Mouse (Mus musculus): ENCODE measurements around the gene Gm13271.
"Not testable (repeated sequence)": the region's sequence is repeated elsewhere in the genome, so short reads cannot be mapped to it uniquely, and the experiment has no call there.

DNA sequence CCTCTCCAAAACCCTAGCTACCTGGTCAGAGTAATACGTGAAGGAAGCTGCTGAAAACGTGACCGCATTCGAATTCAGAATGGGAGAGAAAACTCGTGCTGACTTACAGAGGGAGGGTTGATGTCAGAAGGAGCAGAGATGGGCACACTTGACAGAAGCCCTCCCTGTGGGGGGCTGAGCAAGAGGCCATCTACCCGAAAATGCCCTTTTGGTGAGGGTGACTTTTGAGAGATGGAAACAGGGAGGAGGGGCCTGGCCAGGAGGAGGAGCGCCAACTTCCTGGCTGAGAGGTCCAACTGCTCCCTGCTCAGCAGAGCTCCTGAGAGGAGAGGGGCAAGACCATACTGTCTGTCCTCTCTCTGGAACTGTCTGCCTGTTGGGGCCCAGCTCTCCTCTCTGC is 27.2 kb downstream of the Gm13271 start, which contains the start of gene Ifnz:
- TF ChIP-seq CTCF (IDR thresholded peaks at IDR 0.05; ENCODE audit: control insufficient read depth, insufficient read depth, insufficient read length); USF1 (IDR thresholded peaks at IDR 0.05; ENCODE audit: low read depth); MYOG (IDR thresholded peaks at IDR 0.05; ENCODE audit: control insufficient read depth, extremely low read depth, insufficient read length); MAX (IDR thresholded peaks at IDR 0.05): not testable (repeated sequence)
